Mouse (Mus musculus): ENCODE results near the gene Lsm14b. TPM values are rescaled to one million over a fixed set of nuclear protein-coding genes. Genes with fewer than 3 reads are reported as not detected.

Gene Lsm14b
- total and polyA plus RNA-seq, 3 experiments, result 12.2 to 16.5 (median 15.3) TPM

GRCm38 (mm10) chr2:179989098-179989497 is 35.7 kb upstream of the Lsm14b start:
- Histone ChIP-seq H3K9ac (ENCODE audit: insufficient read depth, low read depth) (no peak overlapping the region), H3K36me3 (replicated peaks in 1 of 2; ENCODE audit: control insufficient read depth in 1 of 2, insufficient read depth in 1 of 2, low read length in 1 of 2) (no peaks in the 10 kb centered on the region), H3K4me3 (replicated peaks in 1 of 3; ENCODE audit: low read depth in 2 of 3, low read length in 2 of 3, poor library complexity in 1 of 3) (no peak overlapping the region), H3K79me2 (replicated peaks; ENCODE audit: control insufficient read depth, extremely low read depth, insufficient read depth, poor library complexity, severe bottlenecking) (no peaks in the 10 kb centered on the region), H3K27me3 (replicated peaks) (no peaks in the 10 kb centered on the region), H3K27ac (ENCODE audit: insufficient read depth, low read depth) (no peak overlapping the region), H3K4me1 (ENCODE audit: control insufficient read depth in 1 of 2, insufficient read depth in 2 of 2) (peaks cover 24 to 27% of the 10 kb centered on the region in 2 experiments), H3K4me2 (ENCODE audit: insufficient read depth, low read depth, poor library complexity, severe bottlenecking) (no peak overlapping the region), H3K9me3 (replicated peaks; ENCODE audit: low read length) (no peaks in the 10 kb centered on the region)
- no peak for DNase-seq (ENCODE audit: extremely low read depth)
- in situ Hi-C loops (cut with MboI; ENCODE audit: low pct_ligation_motif_present, low pct_unique_long_range_greater_than_20kb, low sequenced_read_pairs) (no loop called here), dilution Hi-C loops (cut with MboI; ENCODE audit: extremely low pct_ligation_motif_present, extremely low pct_unique_long_range_greater_than_20kb, low sequenced_read_pairs) (no loop called here)
- TF ChIP-seq POLR2A (IDR thresholded peaks at IDR 0.05; ENCODE audit: low read depth, low read length) (no peak), MYC (IDR thresholded peaks at IDR 0.05; ENCODE audit: low read depth, low read length) (no peak), ELF1 (IDR thresholded peaks at IDR 0.05; ENCODE audit: low read depth, low read length) (no peak), CHD2 (IDR thresholded peaks at IDR 0.05; ENCODE audit: low read length) (no peak), JUND (conservative IDR thresholded peaks at IDR 0.05; ENCODE audit: low read depth, low read length) (no peak), UBTF (IDR thresholded peaks at IDR 0.05; ENCODE audit: low read depth, low read length) (no peak), USF2 (conservative IDR thresholded peaks at IDR 0.05; ENCODE audit: low read depth, low read length) (no peak), MAX (IDR thresholded peaks at IDR 0.05; ENCODE audit: low read length) (no peak), GABPA (IDR thresholded peaks at IDR 0.05; ENCODE audit: insufficient replicate concordance, low read depth, low read length) (no peak), EP300 (IDR thresholded peaks at IDR 0.05; ENCODE audit: low read length) (no peak), NRF1 (IDR thresholded peaks at IDR 0.05; ENCODE audit: low read depth, low read length) (no peak), PAX5 (IDR thresholded peaks at IDR 0.05; ENCODE audit: low read length) (no peak), CTCF (conservative IDR thresholded peaks at IDR 0.05 in 1 of 2, IDR thresholded peaks at IDR 0.05 in 1 of 2; ENCODE audit: low read depth in 2 of 2, low read length in 2 of 2) (no peak), TBP (conservative IDR thresholded peaks at IDR 0.05; ENCODE audit: low read depth, low read length) (no peak), ZNF384 (IDR thresholded peaks at IDR 0.05; ENCODE audit: low read depth, low read length) (no peak), TCF12 (IDR thresholded peaks at IDR 0.05; ENCODE audit: low read depth, low read length) (no peak), USF1 (IDR thresholded peaks at IDR 0.05; ENCODE audit: low read depth, low read length) (no peak), RCOR1 (conservative IDR thresholded peaks at IDR 0.05; ENCODE audit: low read depth, low read length) (no peak), ZC3H11A (IDR thresholded peaks at IDR 0.05; ENCODE audit: low read depth, low read length) (no peak), BHLHE40 (IDR thresholded peaks at IDR 0.05; ENCODE audit: low read depth, low read length) (no peak)

GRCm38 (mm10) chr2:179993071-179993470 is 31.7 kb upstream of the Lsm14b start:
- in situ Hi-C loops (cut with MboI; ENCODE audit: low pct_ligation_motif_present, low pct_unique_long_range_greater_than_20kb, low sequenced_read_pairs) (no loop called here), dilution Hi-C loops (cut with MboI; ENCODE audit: extremely low pct_ligation_motif_present, extremely low pct_unique_long_range_greater_than_20kb, low sequenced_read_pairs) (no loop called here)
- no peak for TF ChIP-seq ZMIZ1 (IDR thresholded peaks at IDR 0.05; ENCODE audit: low read depth, low read length)
- Histone ChIP-seq H3K4me3 (replicated peaks in 1 of 3; ENCODE audit: low read depth in 2 of 3, low read length in 2 of 3, poor library complexity in 1 of 3) (no peak overlapping the region), H3K9ac (ENCODE audit: insufficient read depth, low read depth) (no peak overlapping the region), H3K4me1 (ENCODE audit: control insufficient read depth in 1 of 2, insufficient read depth in 2 of 2) (peaks cover 5 to 6% of the 10 kb centered on the region in 2 experiments; a peak in 3 of 4 replicates), H3K27ac (ENCODE audit: insufficient read depth, low read depth) (no peak overlapping the region), H3K36me3 (replicated peaks in 1 of 2; ENCODE audit: control insufficient read depth in 1 of 2, insufficient read depth in 1 of 2, low read length in 1 of 2) (no peaks in the 10 kb centered on the region), H3K4me2 (ENCODE audit: insufficient read depth, low read depth, poor library complexity, severe bottlenecking) (no peak overlapping the region), H3K27me3 (replicated peaks) (peaks cover 5% of the 10 kb centered on the region), H3K9me3 (replicated peaks; ENCODE audit: low read length) (no peaks in the 10 kb centered on the region), H3K79me2 (replicated peaks; ENCODE audit: control insufficient read depth, extremely low read depth, insufficient read depth, poor library complexity, severe bottlenecking) (no peaks in the 10 kb centered on the region)
- no peak for DNase-seq (ENCODE audit: extremely low read depth)
